Mouse (Mus musculus): Measurements from ENCODE around the gene Mrps23.
A peak's percentile ranks its signal among the peaks of the same experiment; 100 is the strongest.

Gene Mrps23

DNA sequence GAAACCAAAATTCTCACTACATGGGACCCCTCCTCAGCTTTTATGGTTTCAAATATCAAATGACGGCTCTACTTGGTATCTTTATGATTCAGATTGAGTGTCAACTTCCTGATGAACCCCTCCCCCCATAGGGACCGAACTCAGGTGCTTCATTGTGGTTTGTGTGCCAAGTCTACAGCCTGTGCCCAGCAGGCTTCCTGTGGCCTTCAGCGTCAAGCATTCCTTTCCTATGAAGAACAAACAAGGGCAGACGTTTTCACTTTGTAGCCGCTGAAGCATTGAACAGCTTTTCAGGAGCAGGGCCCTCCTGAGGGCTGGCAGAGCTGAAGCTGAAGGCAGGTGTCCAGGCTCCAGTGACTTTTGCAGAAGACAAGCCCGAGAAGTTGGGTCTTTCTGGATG lies 9.6 kb downstream of the Mrps23 start:
- DNase-seq: peak; percentile 42

DNA sequence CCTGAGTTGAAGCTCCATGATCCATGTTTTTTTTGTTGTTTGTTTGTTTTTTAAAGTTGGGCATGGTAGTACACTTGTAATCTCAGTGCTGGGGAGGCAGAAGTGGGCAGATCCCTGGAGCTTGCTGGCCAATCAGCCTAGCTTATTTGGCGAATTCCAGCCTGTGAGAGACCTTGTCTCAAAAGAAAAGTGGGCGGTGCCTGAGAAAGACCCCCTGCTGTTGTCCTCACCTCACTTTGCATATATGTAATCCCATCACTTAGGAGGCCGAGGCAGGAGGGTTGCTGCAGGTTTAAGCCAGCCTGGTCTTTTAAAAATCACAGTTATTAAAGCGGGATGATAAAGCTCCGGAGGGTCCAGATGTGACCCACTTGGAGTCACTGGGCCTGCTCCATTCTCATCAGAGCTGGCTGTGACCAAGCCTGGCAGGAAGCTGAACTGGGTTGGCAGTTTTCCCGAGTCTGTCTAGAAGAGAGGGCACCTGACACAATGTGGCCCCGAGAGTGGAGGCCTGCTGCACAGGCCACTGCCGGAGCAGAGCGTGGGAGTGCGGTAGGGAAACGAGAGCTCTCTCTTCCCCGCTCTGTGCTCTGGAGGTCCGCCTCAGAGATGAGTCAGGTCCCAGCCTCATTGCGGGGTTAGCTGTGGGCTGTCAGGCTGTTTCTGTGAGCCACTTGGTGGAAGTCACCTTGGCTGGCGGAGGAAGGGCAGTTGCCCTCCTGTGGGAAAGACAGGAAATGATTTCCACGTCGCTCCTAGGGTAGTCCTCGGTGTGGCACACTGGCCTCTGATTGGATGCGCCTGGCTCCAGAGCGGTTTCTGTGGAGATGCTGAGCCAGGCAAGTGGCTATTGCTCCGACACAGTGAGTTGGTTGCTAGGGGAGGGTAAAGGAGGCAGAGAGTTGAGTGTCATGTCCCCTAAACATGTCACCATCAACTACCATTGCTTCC lies 11.0 kb downstream of the Mrps23 start:
- DNase-seq: peak; percentile 71

DNA sequence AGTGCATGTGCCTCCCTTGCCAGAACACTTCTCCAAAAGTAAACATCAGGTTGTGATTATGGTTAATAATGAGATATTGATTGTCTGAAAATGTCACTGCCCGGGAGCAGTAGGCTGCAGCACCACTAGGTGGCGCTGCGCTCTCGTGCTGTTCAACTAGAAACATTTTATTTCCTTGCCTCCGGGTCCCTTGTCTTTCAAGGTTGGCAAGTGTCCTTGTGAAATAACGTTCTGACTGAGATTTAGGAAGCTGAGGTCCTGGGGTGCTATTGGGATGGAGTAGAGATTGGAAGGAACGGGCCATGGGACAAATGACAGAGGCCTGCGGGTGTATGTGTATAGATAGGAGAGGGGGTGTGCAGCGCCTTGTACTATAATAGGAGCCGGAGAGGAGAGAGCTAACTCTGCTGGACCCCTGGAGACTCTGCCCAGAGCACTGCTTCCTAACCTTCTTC lies 12.1 kb downstream of the Mrps23 start:
- peak; percentile 55 for DNase-seq

DNA sequence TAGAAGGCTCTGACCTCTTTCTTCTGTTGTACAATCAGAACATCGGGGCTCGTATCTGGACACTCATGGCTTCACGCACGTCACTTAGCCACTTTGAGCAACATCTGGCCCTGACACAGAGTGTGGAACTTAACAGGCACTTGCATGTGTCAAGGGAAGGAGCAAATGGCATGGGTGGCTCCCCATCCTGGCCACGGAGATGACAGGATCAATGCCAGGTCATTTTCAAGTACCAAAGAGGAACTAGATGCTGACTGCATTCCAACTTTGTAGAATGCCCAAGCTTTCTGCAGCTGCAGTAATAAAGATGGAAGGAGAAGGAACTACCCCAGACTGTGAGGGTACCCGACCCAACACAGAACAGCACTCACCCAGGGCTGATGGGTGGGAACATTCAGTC lies 14.0 kb downstream of the Mrps23 start:
- no peak for DNase-seq

DNA sequence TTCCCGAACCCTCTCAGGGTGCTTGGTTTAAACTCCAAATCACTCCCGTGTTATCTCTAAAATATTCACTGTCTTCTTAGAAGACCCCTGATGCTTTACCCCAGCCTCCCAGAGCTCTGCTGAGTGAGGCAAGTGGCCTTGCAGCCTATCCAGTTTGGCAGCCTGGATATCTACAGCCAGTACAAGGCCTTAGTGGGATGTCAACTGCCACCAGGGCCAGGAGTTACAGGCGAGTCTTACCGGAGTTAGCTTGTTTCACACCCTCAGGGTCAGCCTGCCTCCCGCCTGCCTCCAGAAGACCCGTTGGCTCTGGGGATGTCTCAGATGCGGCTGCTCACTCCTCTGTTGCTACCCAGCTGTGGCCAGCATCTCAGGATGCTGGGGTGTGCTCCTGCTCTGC lies 14.4 kb downstream of the Mrps23 start:
- no peak for DNase-seq

DNA sequence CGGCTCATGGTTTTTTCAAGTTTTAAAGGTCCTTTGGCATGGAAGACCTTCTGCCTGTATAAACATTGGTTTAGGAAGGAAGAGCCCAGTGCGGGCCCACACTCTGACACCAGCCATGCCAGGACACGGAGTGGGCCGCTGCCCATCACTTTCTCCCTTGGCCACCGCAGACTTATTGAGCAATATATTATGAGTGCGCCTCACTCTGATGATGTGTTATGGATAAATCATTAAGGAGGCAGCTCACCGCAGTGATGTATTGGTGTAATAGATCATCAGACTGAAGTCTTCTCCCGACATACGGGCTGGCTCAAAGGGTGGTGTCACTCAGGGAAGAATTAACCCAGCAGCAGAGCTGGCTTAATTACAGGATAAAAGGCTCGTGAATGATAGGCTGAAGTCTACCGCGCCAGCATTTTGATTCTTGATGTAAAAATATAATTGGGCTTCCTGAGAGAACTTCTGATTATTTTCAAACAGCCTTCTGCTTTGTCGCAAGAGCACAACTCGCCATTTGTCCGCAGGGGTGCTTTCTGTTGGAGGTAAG lies 17.8 kb downstream of the Mrps23 start:
- no peak for DNase-seq

DNA sequence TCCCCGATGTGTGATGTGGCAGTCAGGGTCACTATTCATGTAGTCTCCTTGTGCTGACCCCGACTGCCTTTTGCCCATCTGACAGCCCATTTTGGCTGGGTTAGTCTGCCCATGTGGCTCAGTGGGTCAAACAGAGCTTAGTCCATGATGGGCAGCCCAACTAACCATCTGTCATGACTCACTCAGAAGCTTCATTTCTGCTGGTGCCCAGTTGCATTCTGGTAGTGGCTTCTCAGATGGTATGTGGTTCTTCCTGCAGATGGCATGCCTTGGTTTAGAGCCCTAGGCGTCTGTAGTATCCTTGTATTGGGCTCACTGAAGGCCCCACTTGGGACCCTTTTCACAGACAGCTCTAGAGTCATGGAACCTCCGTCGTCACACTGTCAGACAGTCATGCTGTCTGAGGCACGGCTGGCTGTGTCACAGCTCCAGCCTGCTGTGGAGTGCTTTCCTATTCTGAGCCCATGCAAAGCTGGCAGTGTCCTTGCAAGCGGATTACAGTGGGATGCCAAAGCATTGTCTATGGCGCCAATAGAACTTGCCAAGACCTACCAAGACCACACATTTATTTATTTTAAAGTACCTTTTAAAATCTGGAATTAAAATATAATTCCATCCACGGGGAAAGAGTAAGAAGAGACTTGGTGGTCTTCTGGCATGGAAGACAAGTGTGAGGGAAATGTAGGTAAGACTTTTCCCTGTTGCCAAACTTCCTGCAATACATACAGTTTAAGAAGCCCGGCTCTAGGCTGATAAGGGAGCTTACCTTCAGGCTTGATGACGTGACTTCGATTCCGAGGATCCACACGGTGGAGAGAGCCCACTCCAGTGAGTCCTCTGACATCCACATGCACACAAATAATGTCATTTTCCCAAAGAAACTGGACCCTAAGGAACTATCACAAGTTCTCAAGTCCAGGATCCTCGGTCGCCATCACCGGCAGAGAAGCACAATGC lies 23.1 kb downstream of the Mrps23 start:
- no peak for DNase-seq

DNA sequence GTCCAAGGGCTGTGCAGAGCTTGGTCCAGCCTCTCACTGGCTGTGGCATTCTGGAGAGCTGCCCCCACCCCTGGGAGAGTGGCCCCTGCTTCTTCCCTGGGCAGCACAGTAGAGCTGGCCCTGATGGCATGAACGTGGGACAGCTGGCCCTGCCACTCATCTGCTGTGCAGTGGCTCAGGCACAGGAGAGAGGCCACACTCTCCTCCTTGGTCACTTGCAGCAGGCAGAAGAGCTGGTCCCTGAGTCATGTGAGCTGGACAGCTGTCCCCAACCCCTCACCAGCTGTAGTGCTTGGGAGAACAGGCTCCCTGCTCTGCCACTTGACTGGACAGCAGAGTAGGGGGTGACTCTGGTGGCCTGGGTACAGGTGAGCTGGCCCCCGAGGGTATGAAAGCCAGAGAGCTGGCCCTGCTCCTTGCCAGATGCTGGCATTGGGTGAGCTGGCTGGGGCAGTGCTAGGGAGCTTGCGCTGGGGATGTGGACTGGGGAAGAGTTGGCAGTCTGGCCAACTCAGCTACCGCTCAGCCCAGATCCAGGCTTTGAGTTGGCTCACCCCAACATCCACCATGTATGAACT lies 27.1 kb downstream of the Mrps23 start:
- DNase-seq: peak; percentile 27

DNA sequence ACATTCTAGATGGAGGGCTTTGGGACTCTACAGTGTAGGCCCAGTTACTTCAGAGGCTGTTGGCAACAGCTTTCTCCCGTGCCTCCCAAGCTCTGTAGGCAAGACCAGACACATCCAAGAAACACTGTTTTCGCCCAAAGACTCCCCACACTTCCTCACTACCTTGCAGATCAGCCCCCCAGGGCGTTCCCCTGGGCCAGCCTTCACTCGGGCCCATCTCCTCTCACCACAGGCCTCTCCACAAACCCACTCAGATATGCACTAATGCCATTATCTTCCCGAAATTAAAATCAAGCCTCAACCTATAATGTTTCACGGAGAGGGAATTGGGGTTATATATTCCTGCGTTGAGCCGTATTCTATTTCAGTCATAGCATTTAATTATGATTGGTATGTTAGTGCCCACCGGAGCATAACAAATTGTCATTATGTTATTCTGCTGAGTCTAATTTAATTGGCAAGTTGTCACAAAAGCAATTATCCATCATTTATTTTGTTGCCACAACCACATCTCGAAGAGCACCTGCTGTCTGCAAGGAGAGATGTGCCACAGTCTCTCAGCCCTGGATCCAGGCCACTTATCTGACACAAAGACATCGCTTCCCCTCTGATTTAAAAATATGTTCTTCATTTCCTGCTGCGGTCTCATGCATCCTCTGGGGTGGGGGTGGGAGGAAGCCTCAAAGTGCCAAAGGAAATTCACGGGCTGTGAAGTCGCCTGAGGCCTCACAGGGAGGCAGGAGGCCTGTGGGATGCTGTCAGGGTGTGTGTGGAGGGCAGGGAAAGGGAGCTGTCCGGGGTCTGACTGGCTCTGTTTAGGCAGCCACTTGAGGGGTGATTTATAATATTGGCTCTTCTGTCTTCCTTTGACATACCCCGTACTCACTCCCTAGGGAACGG lies 29.6 kb downstream of the Mrps23 start:
- peak; percentile 30 for DNase-seq

DNA sequence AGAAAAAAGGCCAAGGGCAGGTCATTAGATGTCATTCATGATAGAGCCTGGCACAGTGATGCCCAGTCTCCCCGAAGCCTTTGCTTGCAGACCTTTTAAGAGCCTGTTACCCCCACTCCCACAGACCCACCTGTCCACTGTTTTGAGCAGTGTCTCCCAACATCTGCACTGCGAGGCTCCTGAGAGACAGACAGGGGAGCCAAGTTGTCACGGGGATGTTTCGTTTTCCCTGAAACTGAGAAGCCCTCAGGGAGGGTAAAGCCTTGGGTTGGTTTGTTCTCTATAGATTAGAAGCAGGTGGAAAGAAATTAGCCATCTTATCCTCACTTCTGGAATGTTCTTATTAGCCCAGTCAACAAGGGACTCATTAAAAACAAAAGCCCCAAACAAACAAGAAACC lies 30.6 kb downstream of the Mrps23 start:
- DNase-seq: no peak

DNA sequence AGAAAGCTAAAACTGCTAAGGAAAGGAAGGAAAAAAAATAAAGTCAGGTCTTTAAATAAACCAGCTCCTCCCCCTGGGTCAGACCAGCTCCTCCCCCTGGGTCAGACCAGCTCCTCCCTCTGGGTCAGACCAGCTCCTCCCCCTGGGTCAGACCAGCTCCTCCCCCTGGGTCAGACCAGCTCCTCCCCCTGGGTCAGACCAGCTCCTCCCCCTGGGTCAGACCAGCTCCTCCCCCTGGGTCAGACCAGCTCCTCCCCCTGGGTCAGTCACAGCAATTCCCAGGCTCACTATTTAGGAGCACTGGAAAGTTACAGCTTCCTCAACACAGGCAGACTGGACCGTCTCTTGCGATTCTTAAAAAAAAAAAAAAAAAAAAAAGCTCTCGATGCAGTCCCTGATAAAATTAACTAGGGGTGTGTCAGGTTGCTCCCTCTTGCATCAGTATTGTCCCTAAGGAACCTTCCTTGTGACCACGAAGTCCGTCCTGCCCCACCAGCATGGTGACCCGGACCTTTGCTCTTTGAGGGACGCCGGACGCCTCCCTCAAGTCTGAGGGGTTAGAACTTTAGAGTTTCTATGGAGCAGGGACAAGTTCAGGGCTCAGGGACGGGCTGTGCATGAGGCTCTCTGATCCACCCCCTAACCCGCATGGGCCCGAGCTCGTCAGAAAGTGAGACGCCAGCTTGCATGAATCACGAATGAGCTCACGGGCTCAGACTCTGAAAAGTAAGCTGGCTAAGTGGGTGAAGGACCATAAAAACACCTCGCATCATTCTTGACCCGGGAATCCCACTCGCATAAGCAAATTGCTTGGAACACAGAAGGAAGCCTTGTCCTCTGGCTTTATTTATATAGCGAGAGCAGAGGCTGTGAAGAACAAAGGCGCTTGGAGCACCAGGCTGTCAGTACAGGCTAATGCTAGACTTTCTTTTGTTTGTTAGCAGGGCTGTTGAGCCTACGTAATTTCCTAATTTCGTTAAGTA lies 31.3 kb downstream of the Mrps23 start:
- DNase-seq: peak; percentile 83

DNA sequence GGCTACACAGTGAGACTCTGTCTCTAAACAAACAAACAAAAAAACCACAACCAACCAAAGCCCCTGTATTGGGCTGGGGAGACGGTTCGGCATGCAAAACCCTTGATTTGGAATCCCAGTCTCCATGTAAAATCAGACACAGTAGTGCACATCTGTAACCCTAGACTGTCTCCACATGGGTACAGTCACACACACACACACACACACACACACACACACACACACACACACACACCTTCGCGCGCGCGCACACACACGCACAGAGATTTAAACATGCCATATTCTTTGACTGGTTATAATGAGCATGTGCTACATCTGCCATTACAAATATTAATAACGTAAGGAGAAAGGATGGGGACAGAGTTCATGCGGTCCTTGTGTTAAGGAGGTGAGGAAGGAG lies 36.1 kb downstream of the Mrps23 start:
- DNase-seq: no peak

DNA sequence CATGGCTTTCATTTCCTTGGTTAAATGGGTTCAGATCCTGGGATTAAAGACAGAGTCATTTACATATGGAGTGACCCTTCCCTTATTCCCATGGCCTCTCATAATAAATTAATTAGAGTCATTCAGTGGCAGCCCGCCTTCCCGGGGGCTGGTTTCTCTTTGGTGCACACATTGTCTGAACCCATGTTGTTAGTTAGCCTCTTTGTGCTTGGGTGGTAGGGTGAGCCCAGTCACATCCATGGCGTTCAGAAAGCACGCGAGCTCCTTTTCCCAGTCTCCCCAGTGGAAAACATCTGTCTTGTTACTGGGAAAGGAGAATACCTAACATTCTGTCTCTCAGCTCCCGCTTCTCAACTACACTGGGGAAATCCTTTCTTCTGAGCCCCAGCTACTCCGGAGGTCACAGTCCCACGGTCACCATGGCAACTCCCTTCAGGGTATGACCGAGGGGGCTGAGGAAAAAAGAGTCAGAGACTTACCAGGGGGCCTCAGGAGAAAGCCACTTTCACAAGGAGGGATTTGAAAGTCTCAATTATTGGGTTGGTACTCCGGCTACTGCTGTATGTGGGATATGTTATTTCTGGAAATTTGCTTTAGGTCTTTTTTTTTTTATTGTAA lies 36.7 kb downstream of the Mrps23 start:
- DNase-seq: no peak

DNA sequence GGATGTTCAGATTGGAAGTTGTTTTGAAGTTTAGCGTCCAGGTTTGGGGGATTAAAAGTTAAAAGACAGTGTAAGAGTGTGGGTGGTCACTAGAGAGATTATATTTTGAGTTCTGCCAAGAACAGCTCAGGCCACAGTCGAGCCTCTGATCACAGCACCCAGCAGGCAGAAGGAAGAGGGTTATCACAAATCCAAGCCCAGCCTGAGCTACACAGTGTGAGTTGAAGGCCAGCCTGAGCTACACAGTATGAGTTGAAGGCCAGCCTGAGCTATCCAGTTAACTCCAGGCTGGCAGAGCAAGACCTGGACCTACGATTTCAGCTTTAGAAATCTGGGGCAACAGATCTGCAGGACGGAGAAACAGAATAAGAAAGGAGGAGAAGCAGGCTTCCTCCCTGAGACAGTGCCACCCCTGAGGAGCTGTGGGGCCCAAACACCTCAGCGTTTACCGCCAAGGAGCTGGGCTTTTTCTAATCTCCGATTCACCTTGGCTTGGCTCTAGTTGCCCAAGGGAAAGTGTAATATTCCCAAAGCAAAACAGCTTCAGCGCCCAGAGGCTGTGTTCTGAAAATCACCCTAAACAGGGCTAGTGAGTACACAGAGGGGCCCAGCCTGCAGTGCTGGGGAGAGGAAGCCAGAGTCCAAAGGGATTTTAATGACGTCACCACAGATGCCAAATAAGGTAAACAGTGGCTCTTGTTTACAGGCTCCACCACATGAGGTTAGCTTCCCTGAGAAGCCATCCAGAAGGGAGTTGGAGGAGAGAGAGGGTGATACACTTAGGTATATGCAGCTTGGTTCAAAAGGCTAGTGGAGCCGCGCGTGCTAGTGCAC lies 37.5 kb downstream of the Mrps23 start:
- DNase-seq: peak; percentile 31

DNA sequence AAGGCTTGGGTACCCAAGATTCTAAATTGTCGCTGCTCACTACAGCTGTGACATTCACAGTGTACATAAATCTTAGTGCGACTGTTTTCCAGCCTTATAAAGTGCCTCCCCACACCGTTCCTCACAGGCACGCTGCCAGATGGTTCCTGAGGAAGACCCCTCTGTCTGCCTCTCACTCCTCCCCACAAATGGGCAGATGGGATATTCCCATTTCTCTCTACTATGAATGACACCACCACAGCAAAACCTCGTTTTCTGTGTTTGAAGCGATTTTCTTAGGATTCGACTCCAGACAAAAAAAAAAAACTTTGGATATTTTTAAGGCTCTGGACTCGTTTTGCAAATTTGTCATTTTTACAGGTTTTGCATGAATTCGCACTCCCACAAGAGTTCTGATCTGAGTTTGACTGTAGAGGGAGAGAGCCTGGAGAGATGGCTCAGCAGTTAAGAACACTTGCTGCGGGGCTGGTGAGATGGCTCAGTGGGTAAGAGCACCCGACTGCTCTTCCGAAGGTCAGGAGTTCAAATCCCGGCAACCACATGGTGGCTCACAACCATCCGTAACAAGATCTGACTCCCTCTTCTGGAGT lies 41.5 kb downstream of the Mrps23 start:
- DNase-seq: no peak

DNA sequence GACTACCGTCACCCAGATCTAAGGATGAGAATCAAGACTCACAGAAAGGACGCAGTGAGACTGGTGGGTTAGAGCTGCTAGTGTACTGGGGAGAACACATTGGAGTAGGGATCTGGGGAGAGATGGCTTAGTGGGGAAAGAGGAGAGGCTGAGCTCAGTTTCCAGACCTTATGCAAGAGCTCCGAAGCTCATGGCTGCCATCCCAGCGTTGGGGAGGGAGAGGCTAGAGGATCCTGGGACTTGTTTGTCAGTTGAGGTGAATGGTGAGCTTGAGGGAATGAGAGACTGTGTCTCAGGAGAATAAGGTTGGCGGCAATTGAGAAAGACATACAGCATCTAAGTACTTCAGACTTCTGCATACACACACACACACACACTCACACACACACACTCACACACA lies 44.4 kb downstream of the Mrps23 start:
- DNase-seq: no peak

DNA sequence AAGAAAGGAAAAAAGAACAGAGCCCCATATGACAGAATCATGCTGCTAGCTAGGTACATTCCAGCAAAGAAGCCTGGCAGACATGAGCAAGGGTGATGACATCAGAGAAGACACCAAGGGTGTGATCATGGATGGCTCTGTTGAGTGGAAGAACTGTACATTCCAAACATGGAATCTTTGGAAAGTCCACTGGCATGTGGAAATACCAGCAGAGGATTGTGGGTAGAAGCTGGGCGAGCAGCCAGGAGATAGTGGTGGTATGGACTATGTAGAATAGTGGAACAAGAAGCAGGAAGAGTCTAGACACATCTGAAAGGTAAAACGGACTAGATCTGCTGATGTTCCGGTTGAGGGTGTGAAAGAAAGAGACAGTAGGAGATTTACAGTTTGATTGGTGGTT lies 46.4 kb downstream of the Mrps23 start:
- no peak for DNase-seq

DNA sequence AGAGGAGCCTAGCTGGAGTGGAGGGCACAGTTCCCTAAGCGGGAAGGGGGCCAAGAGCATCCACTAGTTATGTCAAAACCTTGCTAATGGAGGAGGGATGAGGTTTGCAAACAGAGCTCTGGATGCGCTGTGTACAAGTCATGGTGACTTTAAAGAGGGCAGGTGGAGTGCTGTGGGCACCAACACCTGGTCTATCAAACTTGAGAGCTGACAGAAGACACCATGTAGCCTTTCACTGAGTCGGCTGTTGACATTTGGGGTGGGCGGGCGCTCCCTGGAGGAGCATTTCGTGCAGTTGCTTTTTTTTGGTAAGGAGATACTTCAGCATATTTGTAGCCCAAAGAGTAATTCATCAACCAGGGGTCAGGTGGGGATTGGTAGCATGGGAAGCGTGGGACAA lies 47.1 kb downstream of the Mrps23 start:
- DNase-seq: no peak

Measured in kidney, adult 11 months (tissue).